Mouse (Mus musculus): ENCODE measurements around the gene Gm20888. TPM values are rescaled to one million over a fixed set of nuclear protein-coding genes. Genes with fewer than 3 reads are reported as not detected.

The Gm20888 gene
- total RNA-seq (2023) = not detected in 4 replicates

GRCm38 (mm10) chrY:70441582-70441981, at the start of gene Gm20888:
Gm20888 (plus strand) TSS chrY:70441882.

Other genes with a start within 250 kb of the Gm20888 start
- gene Gm21118, start 168.2 kb upstream of the Gm20888 start, total RNA-seq (2023) = not detected in 4 replicates
- gene Gm29423, start 138.6 kb upstream of the Gm20888 start, total RNA-seq (2023) = not detected in 4 replicates
- not detected in 4 replicates for gene Gm29644, start 138.5 kb upstream of the Gm20888 start, total RNA-seq (2023)

Data from B cell, adult 62 days (primary cell).